Mouse (Mus musculus): ENCODE measurements around the gene Hoxc6.

Hoxc6 gene

GRCm38 (mm10) chr15:102967511-102968397 is 30.3 kb upstream of the Hoxc6 start:
- DNase-seq (ENCODE audit: low spot score in 2 of 2): no peak

GRCm38 (mm10) chr15:102969296-102969695 is 28.8 kb upstream of the Hoxc6 start:
- no peak for DNase-seq (ENCODE audit: low spot score in 2 of 2)

DNA sequence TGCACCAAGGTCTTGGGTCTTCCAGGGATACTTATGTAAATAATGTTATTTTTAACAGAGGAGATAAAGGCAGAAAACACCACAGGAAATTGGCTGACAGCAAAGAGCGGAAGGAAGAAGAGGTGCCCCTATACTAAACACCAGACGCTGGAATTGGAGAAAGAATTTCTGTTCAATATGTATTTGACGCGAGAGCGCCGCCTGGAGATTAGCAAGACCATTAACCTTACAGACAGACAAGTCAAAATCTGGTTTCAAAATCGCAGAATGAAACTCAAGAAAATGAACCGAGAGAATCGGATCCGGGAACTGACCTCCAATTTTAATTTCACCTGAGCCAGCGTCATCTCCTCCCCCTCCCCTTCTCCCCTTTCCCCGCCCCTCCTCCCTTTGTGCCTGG is 27.3 kb upstream of the Hoxc6 start:
- no peak for DNase-seq (ENCODE audit: low spot score in 2 of 2)

GRCm38 (mm10) chr15:102972254-102972653 is 25.8 kb upstream of the Hoxc6 start:
- no peak for DNase-seq (ENCODE audit: low spot score in 2 of 2)

GRCm38 (mm10) chr15:102972753-102973152 is 25.3 kb upstream of the Hoxc6 start:
- no peak for DNase-seq (ENCODE audit: low spot score in 2 of 2)

DNA sequence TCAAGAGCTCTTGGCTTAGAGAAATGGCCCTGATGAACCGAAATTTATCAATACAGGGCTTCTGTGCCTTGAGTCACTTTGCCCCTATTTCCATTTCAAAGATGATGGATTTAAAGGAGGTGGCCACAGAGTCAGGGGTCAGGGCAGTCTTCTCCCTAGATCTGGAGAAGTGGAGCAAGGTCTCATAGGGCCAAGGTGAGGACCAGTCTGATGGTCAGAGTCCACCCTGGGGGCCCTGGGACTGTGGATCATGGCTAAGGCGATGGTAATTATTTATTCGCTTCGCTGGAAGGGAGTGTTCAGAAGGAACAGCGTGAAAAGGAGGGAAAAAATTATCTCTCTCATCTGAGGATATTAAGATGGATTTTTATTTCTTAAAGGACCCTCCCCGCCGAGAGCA is 23.0 kb upstream of the Hoxc6 start:
- no peak for DNase-seq (ENCODE audit: low spot score in 2 of 2)

GRCm38 (mm10) chr15:102975688-102976111 is 22.4 kb upstream of the Hoxc6 start:
- DNase-seq (ENCODE audit: low spot score in 2 of 2): no peak

- DNase-seq (ENCODE audit: low spot score in 2 of 2): no peak
Measured at GRCm38 (mm10) chr15:102976171-102976570, 21.9 kb upstream of the Hoxc6 start, which contains the start of gene Hoxc9. Gene Hoxc9, plus strand, starts transcription at chr15:102976439.

DNA sequence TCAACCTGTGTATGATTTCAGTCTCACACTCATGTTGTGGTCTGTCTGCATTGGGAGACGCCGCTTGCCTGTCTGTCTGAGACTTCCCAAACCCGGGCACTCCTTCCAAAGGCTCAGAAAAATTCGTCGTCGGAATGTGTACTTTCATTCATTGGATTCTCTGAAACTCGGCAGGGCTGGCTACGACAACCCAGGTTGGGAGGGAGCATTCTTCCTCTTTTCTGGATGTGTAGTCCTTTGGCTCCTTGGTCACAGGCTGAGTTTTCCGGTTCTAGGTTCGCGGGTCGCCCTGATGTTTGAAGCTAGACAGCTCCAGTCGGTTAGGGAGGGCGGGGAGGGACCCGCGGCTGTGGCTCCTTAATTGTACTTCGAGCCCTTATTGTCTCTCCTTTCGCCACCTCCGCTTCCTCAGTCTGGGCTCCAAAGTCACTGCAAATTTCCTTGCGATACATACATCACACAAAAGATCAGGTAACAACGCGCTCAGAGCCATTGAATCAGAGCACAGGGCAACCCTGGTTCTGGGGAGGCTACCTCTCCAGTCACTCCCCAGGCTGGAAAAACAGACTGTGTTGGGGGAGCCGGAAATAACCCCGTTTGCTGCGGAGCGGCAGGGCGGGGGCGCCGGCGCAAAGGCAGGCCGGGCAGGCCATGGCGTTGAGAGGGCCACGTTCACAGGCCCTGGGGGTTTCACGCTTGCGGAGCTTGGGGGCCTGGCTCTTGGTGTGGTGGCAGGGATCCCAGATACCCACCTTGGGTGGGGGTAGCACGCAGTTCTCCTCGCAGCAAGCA is 21.2 kb upstream of the Hoxc6 start:
- DNase-seq (ENCODE audit: low spot score in 2 of 2): no peak

DNA sequence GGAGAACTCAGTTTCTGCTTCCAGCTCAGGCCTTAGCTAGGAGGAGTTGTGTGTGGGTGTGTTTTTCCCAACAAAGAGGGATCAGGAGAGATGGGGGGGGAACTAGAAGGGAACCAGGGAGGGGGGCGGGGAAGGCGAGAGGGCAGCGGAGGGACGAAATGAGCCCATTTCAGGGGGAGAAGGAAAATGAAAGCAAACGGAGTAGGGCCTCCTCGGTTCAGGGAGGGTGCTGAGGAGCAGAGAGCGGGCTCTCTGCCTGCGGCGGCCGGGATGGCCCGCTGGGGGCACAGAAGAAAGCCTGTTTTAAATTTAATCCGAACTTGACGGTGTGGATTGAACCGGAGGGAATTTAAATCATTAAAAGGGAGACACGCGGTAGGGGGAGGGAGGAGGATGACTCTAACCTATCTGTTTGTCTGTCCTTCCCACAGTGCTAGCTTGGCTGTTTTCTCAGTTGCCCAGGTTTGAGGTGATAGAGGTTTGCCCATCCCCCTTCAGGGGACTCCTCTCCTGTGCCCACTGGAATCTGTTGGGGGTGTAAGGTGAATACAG is 20.6 kb upstream of the Hoxc6 start:
- no peak for DNase-seq (ENCODE audit: low spot score in 2 of 2)

DNA sequence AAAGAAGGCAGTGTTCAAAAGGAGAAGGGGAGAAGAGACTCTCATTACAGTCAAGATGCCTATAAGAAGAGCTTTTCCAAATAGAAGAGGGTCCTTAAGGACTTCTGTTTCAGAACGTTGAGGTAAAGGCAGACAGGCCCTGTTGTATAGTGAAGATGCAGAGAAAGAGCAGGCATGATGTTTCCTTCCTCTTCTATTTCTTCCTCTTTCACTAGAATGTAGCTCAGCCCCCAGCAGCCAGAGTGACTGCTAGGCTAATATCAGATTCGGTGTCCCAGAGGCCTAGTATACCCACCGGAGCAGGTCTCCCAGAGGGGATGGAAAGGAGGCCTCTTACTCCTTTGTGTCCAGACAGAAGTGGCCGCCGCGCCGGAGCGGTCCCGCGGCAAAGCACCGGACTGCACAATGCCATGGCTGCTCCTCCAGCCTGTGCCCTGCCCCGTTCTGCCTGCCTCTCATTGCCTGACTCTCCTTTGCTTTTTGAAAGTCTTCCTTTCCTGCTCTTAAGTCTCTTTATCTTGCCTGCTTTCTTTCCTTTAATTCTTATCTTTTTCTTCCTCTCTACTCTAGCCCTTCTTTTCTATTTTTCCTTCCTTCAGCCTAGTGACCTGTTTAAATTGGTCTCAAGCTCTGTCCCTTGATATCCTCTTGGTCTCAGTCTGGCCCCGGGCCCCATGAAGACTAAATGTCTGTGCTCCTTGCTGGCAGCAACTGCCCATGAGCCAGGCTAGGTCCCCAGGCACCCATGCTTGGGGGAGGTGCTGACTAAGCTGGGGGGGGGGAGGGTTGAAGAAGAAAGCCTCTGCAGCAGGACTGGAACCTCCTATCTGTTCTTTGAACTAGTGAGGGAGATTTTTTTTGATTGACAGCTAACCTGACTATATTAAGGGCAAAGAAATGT is 19.2 kb upstream of the Hoxc6 start:
- DNase-seq (ENCODE audit: low spot score in 2 of 2): no peak

- DNase-seq (ENCODE audit: low spot score in 2 of 2): no peak
Measured at GRCm38 (mm10) chr15:102979936-102980335, 18.1 kb upstream of the Hoxc6 start.

DNA sequence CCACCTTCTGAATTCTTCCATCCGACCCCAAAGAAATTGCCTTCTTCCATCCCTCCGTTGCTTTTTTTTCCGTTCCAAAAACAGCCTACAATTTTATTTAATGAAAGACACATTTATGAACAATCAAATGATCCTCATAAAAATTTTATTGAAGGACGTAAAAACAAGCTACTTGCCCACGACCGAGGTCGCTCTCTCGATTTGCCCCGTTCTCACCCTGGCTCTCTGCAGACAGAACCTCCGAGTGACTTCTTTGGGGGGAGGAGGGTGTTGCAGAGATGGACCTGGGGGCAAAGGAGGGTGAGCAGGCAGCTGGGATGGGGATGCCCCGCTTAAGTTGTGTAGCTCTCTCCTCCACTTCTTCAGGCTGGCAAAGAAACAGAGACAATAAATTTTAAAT is 17.7 kb upstream of the Hoxc6 start:
- DNase-seq (ENCODE audit: low spot score in 2 of 2): no peak

DNA sequence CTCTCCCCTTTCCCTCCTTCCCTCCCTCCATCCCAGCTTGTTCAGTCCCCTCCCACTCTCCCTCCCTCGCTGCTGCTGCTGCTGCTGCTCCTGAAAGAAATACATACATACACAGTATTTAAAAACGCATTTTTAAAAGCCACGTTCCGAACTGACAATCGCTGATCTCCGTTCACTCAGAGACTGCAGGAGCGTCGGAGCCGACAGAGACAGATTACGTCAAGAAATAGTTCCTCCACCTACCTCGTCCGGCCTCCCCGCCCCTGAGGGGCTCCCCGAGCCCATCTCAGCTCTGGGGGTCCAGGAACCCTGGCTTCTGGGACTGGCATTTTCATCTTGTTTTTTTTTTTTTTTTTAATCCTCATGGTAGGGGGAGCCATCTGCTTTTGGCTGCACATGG is 17.1 kb upstream of the Hoxc6 start:
- DNase-seq (ENCODE audit: low spot score in 2 of 2): no peak

DNA sequence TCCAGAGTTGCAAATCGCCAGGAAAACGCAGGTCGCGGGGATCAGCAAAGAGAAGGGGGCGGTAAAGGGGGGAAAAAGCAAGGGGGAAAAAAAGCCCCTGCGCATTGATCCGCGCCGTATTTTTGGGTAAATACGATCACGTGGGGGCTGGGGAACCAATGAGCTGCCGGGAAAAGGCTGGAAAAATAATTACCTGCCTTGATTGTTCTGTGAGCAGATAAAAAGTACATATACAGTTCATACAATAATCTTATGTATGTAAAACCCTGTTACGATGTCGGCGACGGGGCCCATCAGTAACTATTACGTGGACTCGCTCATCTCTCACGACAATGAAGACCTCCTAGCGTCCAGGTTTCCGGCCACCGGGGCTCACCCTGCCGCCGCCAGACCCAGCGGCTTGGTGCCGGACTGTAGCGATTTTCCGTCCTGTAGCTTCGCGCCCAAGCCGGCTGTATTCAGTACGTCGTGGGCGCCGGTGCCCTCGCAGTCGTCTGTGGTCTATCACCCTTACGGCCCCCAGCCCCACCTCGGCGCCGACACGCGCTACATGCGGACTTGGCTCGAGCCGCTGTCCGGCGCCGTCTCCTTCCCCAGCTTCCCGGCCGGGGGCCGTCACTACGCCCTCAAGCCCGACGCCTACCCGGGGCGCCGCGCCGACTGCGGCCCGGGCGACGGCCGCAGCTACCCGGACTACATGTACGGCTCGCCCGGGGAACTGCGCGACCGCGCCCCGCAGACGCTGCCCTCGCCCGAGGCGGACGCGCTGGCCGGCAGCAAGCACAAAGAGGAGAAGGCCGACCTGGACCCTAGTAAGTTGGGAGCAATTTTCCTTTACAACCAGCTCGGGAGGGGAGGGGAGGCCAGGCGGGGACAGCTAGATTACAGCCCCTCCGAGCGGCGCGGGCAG is 16.4 kb upstream of the Hoxc6 start:
- DNase-seq (ENCODE audit: low spot score in 2 of 2): no peak

DNA sequence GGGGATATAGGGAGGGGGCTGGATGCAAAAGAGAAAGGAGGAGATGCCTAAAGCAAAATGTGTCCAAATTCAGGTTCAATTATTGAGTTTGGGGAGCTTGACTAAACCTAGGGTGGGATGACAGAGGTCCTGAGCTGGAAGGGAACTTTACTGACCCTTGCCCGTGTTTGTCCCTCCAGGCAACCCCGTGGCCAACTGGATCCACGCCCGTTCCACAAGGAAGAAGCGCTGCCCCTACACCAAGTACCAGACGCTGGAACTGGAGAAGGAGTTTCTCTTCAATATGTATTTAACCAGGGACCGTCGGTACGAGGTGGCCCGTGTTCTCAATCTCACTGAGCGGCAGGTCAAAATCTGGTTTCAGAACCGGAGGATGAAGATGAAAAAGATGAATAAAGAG is 14.3 kb upstream of the Hoxc6 start:
- DNase-seq (ENCODE audit: low spot score in 2 of 2): no peak

DNA sequence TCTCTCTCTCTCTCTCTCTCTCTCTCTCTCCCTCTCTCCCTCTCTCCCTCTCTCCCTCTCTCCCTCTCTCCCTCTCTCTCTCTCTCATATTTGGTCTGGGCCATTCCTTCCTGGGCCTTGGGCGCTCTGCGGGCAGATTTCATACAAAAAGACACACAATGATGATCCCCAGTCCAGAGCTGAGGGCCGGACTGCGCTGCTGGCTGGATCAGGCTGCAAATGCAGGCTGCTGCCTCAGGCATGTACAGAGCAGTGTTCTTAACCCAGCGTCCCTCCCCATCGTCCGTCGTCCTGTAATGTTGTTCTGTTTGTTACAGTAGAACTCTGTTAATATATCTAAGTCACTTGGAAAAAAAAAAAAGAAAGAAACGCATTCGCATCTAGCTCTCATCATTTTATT is 13.5 kb upstream of the Hoxc6 start:
- no peak for DNase-seq (ENCODE audit: low spot score in 2 of 2)

DNA sequence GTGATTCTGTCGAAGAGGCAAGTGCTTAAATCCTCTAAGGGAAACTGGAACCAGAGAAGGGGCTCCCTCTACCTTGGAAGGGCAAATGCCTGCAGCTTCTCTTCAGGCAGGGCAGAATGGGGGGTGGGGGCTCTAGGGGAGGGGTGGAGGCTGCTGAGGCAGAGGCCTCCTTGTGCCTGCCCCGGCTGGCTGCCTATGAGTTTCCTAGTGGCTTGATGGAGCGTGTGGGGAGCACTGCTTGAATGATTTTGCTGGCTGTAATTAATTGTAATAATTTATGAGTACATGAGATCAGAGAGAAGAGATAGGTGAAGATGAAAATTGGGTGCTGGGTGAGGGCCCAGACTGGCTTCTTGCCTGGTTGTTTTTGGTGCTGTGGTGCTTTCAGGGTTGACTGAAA is 13.1 kb upstream of the Hoxc6 start:
- no peak for DNase-seq (ENCODE audit: low spot score in 2 of 2)

DNA sequence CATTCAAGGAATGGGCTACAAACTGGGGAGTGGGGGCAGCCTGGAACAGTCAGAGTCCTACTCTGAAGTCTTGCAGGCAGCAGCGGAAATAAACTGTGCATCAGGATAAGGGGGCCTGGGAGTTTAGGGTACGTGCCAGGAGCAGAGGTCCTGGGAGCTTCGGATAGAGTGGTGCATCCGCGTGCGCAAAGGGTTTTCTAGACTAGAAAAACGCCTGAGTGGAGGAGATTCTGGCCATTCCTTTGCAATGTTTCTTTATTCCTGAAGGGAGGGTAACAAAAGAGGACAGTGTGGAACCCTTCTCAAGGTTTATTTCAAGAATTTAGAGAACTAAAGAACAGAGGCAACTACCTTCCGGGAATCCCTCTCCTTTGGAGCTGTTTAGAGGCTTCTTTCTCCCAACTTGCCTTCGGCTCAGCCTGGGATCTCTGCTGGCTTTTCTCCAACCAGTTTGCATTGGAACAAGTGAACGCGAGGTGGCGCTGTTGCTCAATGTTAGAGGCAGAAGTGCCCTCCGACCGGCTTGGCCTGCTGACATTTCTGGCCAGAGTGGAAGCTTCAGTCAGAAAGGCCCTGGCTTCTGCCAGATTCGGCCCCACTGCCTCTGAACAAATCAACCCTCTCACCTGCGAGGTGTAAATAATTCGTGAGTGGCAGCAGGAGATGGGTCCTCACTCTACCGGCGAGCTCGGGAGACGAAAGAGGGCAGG is 10.8 kb upstream of the Hoxc6 start:
- DNase-seq (ENCODE audit: low spot score in 2 of 2): peak; percentile 83 to 85

- DNase-seq (ENCODE audit: low spot score in 2 of 2): no peak
Measured at GRCm38 (mm10) chr15:102988078-102988477, 10.0 kb upstream of the Hoxc6 start.
